Mouse (Mus musculus) erythroblast, embryonic 14.5 days (primary cell): ENCODE data around the gene Gipc2.

Experiments
- GATA1 ChIP-seq: IDR thresholded peaks from 2 replicates; pipeline ENCODE4 v1.6.1; 2012; ENCODE audit warnings: low read length, inconsistent platforms, mixed read lengths
- TAL1 ChIP-seq: IDR thresholded peaks from 3 replicates; pipeline ENCODE4 v1.6.1; 2012; ENCODE audit warnings: low read length, inconsistent platforms, mixed read lengths

- TF ChIP-seq GATA1, result no peak
- no peak for TF ChIP-seq TAL1
Observed at GRCm38 (mm10) chr3:152114786-152115185, 51.2 kb downstream of the Gipc2 start.
